Mouse (Mus musculus) heart, postnatal 10 days (tissue): Measurements from ENCODE around the gene Cyp2d9. TPM values are rescaled to one million over a fixed set of nuclear protein-coding genes. Genes with fewer than 3 reads are reported as not detected.
"Not testable (repeated sequence)": the region's sequence is repeated elsewhere in the genome, so short reads cannot be mapped to it uniquely, and the experiment has no call there.

Experiments
- DNase-seq, 2 experiments: peaks; one replicate each; pipeline ENCODE4 v3.0.0; 2021
- intact Hi-C: fragments of 180-260 bp; cut with DNase I; formaldehyde crosslinking; loops from one replicate; pipeline ENCODE4 v1.15.1; 2025
- microRNA-seq, 2 experiments: library from miRNA; unstranded; fragments of <30 nt; microRNA quantifications; one replicate each; pipeline ENCODE4 v1.2.0; 2022
- total RNA-seq, 2 experiments: library from RNA; stranded (reverse); gene quantifications; 2 replicates each; pipeline ENCODE4 v1.2.3; 2021

The Cyp2d9 gene
- total RNA-seq, 2 experiments from 2014 or later: not detected

DNA sequence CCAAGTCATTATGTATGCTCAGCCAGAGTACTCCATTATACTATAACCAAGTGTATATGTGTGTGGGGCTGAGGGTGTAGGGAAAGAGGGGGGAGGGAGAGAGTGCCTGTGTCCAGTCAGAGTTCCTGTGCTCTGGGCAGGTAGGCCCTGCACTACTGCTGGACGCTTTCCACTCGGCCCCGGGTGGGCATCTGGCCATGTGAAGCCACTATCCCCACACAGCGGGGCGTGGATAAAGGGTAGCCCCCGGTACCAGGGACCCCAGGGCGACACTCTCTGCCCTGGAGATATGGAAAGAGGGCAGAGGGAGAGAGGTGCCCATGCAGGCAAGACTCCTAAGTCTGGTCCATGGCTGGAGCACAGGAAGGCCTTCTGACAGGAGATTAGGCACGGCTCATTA lies 12.0 kb downstream of the Cyp2d9 start:
- intact Hi-C loops: no loop called here

GRCm38 (mm10) chr15:82450045-82450444 lies 16.8 kb downstream of the Cyp2d9 start:
- DNase-seq, intact Hi-C loops: not testable (repeated sequence)

More for the DNA sequence above, 12.0 kb downstream of the Cyp2d9 start:
- no peak for DNase-seq

DNA sequence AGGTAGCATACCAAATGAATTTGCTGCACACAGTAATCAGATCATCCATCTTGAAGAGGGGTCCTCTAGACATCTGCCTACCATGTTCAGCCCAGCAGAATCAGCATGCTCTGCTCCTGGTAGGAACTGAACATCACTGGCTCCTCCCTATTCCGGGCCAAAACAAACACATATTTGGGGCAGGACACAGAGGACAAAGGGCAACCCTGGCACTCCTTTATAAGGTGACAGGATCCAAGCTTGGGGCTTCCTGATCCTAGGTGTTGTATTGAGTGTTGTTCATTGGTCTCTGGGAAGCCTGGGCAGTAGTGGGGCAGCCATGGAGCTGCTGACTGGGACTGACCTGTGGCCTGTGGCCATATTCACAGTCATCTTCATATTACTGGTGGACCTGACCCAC lies 18.9 kb downstream of the Cyp2d9 start:
- intact Hi-C loops, DNase-seq: not testable (repeated sequence)

DNA sequence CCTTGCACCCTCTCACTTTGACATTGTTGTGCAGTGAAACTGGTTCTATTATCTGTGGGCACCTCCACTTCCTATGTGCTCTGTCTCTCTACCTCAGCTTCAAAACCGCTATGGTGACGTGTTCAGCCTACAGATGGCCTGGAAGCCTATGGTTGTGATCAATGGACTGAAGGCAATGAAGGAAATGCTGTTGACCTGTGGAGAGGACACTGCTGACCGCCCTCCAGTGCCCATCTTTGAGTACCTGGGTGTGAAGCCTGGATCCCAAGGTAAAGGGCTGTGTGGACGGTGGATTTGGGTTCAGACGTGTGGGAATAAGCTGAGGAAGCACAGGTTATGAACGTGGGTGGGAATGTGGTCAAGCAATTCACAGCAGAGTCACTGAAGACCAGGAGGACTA lies 20.3 kb downstream of the Cyp2d9 start:
- DNase-seq, intact Hi-C loops: not testable (repeated sequence)

DNA sequence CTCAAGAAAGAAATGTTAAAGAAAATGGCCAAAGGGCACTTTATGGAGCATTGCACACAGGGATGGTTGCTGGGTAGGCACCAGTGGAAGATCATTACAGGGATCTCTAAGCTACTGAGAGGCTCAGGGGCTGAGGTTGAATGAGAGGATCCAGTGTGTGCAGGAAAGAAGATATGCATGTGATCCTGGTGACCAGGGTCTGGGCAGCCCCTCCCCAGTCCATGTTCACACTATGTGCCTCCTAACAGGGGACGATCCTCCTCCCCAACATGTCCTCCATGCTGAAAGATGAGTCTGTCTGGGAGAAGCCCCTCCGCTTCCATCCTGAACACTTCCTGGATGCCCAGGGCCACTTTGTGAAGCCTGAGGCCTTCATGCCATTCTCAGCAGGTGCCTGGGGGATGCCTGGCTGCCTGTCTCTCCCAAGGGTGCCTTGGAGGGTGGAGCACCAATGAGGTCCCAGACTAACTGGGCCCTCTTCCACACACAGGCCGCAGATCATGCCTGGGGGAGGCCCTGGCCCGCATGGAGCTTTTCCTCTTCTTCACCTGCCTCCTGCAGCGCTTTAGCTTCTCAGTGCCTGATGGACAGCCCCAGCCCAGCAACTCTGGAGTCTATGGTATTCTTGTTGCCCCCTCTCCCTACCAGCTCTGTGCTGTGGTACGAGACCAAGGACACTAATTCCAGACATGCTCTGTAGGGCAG lies 23.0 kb downstream of the Cyp2d9 start:
- DNase-seq: not testable (repeated sequence)

DNA sequence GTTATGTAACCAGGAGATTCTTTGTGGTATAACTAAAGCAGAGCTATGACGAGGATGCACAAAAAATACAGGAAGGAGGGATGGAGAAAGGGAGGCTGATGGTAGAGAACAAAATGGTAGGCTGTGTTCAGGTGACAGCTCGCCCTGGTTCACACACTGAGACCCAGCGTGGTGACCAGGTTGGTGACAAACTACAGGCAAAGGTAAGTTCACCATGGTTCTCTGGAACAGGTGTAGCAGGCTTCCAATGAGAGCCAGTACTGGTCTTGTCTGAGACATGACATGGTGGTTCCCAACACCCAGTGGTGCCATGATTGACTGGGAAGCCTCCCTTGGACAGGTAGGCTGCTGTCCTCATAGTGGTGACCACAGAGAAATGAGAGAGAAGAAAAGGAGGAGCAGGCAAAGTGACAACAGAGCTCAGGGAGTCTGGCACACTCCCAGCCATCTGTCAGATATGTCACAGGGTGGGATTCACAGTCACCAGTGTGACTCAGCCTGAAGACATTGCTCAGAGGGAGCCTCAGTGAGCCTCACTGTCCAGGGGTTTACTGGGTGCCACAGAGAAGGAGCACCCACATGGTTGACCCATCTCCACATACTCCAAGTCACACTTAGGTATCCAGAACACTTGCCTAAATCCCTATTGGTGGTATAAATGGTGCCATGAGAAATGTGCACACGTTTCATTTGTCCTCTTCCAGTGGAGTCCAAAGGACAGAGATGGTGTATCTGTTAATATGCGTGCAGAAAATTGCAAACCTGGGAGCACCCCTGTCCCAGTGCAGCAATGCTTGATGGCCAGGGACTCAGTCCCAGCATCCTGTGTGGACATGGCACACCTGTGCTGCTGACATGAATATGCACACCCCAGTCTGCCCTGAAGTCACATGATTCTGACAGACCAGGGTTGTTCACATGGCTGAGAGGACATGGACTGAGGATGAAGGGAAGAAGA lies 24.1 kb downstream of the Cyp2d9 start:
- no peak for DNase-seq
- intact Hi-C loops: no loop called here

More for the DNA sequence above, 23.0 kb downstream of the Cyp2d9 start:
- intact Hi-C loops: not testable (repeated sequence)

GRCm38 (mm10) chr15:82459266-82459665 lies 26.0 kb downstream of the Cyp2d9 start:
- DNase-seq, intact Hi-C loops: not testable (repeated sequence)

- DNase-seq: no peak
- intact Hi-C loops: no loop called here
Observed at GRCm38 (mm10) chr15:82464701-82465100, 31.5 kb downstream of the Cyp2d9 start.

DNA sequence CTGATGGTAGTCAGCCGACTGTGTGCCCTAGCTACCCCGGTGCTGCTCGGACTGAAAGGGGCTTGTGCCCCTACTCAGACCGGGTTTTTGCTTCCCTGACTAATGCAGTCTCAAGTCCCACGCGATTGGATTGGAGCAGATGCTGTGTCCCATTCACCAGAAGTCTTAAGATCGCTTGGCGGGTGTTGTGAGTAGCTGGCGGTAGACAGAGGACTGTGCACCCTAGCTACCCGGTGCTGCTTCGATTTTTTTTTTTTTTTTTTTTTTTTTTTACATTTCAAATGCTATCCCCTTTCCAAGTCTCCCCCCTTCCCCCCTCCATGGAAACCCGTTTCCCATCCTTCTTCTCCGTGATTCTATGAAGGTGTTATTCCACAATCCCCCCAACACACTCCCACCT lies 61.0 kb downstream of the Cyp2d9 start:
- intact Hi-C loops, DNase-seq: not testable (repeated sequence)

Small RNA genes within 50 kb of the gene (microRNA-seq; reads per million reads assigned to microRNA genes)
- gene Gm25990 (0 reads per million in 2 experiments), gene Gm27331 (0 reads per million in 2 experiments), gene Gm27622 (0 reads per million in 2 experiments), gene Gm27825 (0 reads per million in 2 experiments), gene Mir7684 (0 reads per million in 2 experiments)

Other genes starting within 250 kb of the Cyp2d9 start
- under 1 TPM in 1 of 2 experiments, not detected in 1; 0.36 TPM for gene Shisa8, start 220.6 kb upstream of the Cyp2d9 start, total RNA-seq
- gene Tnfrsf13c, start 209.1 kb upstream of the Cyp2d9 start, total RNA-seq: under 1 TPM; 0.27 to 0.69 TPM
- gene Cenpm, start 188.7 kb upstream of the Cyp2d9 start, total RNA-seq: 1 to 10 TPM; 6.6 to 7.8 TPM
- not detected for gene 1500009C09Rik, start 181.0 kb upstream of the Cyp2d9 start, total RNA-seq
- 1 to 10 TPM in 1 of 2 experiments, under 1 TPM in 1; 0.57 to 1.4 TPM for gene Sept3, start 158.5 kb upstream of the Cyp2d9 start, total RNA-seq
- not detected for gene Wbp2nl, start 134.5 kb upstream of the Cyp2d9 start, total RNA-seq
- 10 to 100 TPM; 46.3 to 47.5 TPM for gene Naga, start 94.5 kb upstream of the Cyp2d9 start, total RNA-seq
- gene Pheta2, start 94.5 kb upstream of the Cyp2d9 start, total RNA-seq: 1 to 10 TPM; 2.8 to 3.2 TPM
- 100 to 1,000 TPM; 195 to 202 TPM for gene Smdt1, start 94.5 kb upstream of the Cyp2d9 start, total RNA-seq
- 100 to 1,000 TPM; 525 to 549 TPM for gene Ndufa6, start 79.1 kb upstream of the Cyp2d9 start, total RNA-seq
- gene Cyp2d22, start 53.2 kb upstream of the Cyp2d9 start, total RNA-seq: 10 to 100 TPM; 17.7 to 30.5 TPM
- not detected for gene Cyp2d11, start 39.4 kb upstream of the Cyp2d9 start, total RNA-seq
- gene Cyp2d10, start 26.2 kb upstream of the Cyp2d9 start, total RNA-seq: not detected
- gene Cyp2d12, start 121.6 kb downstream of the Cyp2d9 start, total RNA-seq: not detected
- gene Cyp2d34, start 187.5 kb downstream of the Cyp2d9 start, total RNA-seq: not detected